ENCODE assay signal across 9 mouse cellular contexts in the genomic region with DNA sequence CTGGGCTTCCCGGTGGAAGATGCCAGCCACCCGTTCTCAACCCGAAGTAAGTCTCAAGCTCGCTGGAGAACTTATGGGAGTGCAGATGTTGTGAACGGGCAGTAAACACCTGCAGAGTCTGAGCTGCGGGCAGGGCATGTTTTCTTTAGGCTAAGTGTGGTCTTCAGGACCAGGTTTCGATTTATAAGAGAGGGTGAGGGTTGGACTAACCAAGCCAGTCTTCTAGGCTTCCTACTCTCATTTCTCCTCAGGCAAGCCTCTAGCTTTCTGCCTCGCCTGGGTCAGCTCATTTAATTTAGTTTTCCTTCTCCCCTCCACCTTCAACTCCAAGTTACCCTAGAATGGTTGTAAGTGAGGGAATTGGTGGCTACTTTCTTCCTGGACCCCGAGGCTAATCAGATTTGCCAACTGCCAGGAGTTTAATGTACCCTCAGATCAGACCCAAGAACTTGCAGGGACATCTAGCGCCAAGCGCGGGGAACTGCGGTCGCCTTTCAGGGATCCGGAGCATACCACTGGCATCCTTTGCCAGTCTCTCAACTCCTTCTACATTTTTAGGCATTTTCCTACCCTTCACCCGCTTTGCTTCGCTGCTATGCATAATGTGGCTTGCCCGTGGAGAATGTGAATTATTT. TPM values are rescaled to one million over a fixed set of nuclear protein-coding genes. Genes with fewer than 3 reads are reported as not detected.
A peak's percentile ranks its signal among the peaks of the same experiment; 100 is the strongest.
DNase-seq lines count a peak whose midpoint lies in the region; ATAC-seq and TF ChIP-seq lines count a peak whose summit lies in the region.
"Had no signal": no experiment of that assay in that cellular context is flagged by ENCODE, and none has a peak within 500 bp of the region (broad histone marks: within the 10 kb centered on the region; RNA-seq: fewer than 3 reads in every experiment).

No protein-coding gene starts in this region.

- no peaks in the 10 kb centered on the region for H3K36me3 ChIP-seq in thymus, adult 2 months (ENCODE audit: control insufficient read depth, insufficient read depth, low read length)
- no peaks in the 10 kb centered on the region for H3K36me3 ChIP-seq in forebrain, embryonic 16.5 days (ENCODE audit: control insufficient read depth, insufficient read depth)
- no peaks in the 10 kb centered on the region for H3K36me3 ChIP-seq in limb, embryonic 14.5 days (ENCODE audit: control insufficient read depth, insufficient read depth, low read length)

- H3K27ac ChIP-seq in thymus, adult 2 months (ENCODE audit: control insufficient read depth, insufficient read depth, low read length), result no peak overlapping the region
- H3K27ac ChIP-seq in forebrain, embryonic 16.5 days (ENCODE audit: low read length), result no peak overlapping the region
- peak overlapping the region; percentile 79 for H3K27ac ChIP-seq in limb, embryonic 14.5 days (replicated peaks; ENCODE audit: low read depth, low read length)

- H3K9ac ChIP-seq in forebrain, embryonic 16.5 days (replicated peaks; ENCODE audit: low read depth, low read length), result no peak overlapping the region
- H3K9ac ChIP-seq in limb, embryonic 14.5 days (ENCODE audit: low read depth, low read length, severe bottlenecking), result peak overlapping the region; percentile 52

- 0 out of 2 replicates have a peak, but pooled peaks have one; percentile 32 for TF ChIP-seq CTCF in thymus, adult 2 months (IDR thresholded peaks at IDR 0.05; ENCODE audit: borderline replicate concordance, control insufficient read depth, extremely low read depth, insufficient read depth, low read length, poor library complexity)

- H3K4me1 ChIP-seq in thymus, adult 2 months (replicated peaks; ENCODE audit: control insufficient read depth, insufficient read depth, low read length), result no peaks in the 10 kb centered on the region
- peaks cover 9% of the 10 kb centered on the region for H3K4me1 ChIP-seq in forebrain, embryonic 16.5 days (replicated peaks; ENCODE audit: control insufficient read depth, insufficient read depth, low read length)
- no peaks in the 10 kb centered on the region; the same call in 1 of the 2 replicates for H3K4me1 ChIP-seq in limb, embryonic 14.5 days (ENCODE audit: control insufficient read depth, insufficient read depth, low read length)

- peak; percentile 85 for ATAC-seq in frontal cortex, adult (ENCODE audit: low TSS enrichment)
- peak; percentile 50; the same call in 1 of the 2 replicates for ATAC-seq in forebrain, embryonic 16.5 days
- ATAC-seq in limb, embryonic 14.5 days (ENCODE audit: low FRiP score, low read depth), result no peak

- WGBS in thymus, adult 2 months, result 7% methylated on average over 18 of the region's 18 CpGs
- 4% methylated on average over 18 of the region's 18 CpGs for WGBS in forebrain, embryonic 16.5 days
- 3% methylated on average over 18 of the region's 18 CpGs for WGBS in limb, embryonic 14.5 days

- H3K27me3 ChIP-seq in thymus, adult 2 months (ENCODE audit: control insufficient read depth, insufficient read depth, low read length), result peaks cover 39% of the 10 kb centered on the region
- H3K27me3 ChIP-seq in forebrain, embryonic 16.5 days (replicated peaks; ENCODE audit: control insufficient read depth, insufficient read depth, low read length), result peaks cover 77% of the 10 kb centered on the region
- H3K27me3 ChIP-seq in limb, embryonic 14.5 days (ENCODE audit: control insufficient read depth, insufficient read depth, low read length), result peaks cover 35% of the 10 kb centered on the region

- no peak overlapping the region for H3K4me3 ChIP-seq in thymus, adult 2 months (ENCODE audit: control insufficient read depth, insufficient read depth, low read length)
- H3K4me3 ChIP-seq in forebrain, embryonic 16.5 days (replicated peaks; ENCODE audit: low read length), result no peak overlapping the region
- H3K4me3 ChIP-seq in limb, embryonic 14.5 days (replicated peaks; ENCODE audit: low read length), result peak overlapping the region; percentile 23

- H3K4me2 ChIP-seq in forebrain, embryonic 16.5 days (ENCODE audit: low read length), result no peak overlapping the region
- peak overlapping the region; percentile 96 for H3K4me2 ChIP-seq in limb, embryonic 14.5 days (replicated peaks; ENCODE audit: low read depth, low read length, severe bottlenecking)

- no peaks in the 10 kb centered on the region for H3K9me3 ChIP-seq in forebrain, embryonic 16.5 days (ENCODE audit: control insufficient read depth, low read length)
- no peaks in the 10 kb centered on the region for H3K9me3 ChIP-seq in limb, embryonic 14.5 days (ENCODE audit: control insufficient read depth, low read length)

- no peak for TF ChIP-seq POLR2A in thymus, adult 2 months (IDR thresholded peaks at IDR 0.05; ENCODE audit: control insufficient read depth, extremely low read depth, insufficient read depth, low read length, poor library complexity)
- TF ChIP-seq POLR2A in limb, embryonic 14.5 days (IDR thresholded peaks at IDR 0.05; ENCODE audit: borderline replicate concordance, extremely low read depth, insufficient read depth, insufficient read length), result no peak

- DNase-seq in frontal cortex, postnatal 25 days (ENCODE audit: low spot score in 2 of 2), result no peak
- DNase-seq in thymus, adult 2 months, result no peak
- DNase-seq in thymus, postnatal 0 days (ENCODE audit: low spot score), result no peak
- peak; percentile 68 for DNase-seq in limb, embryonic 14.5 days (ENCODE audit: low spot score)
- DNase-seq in right cerebral cortex, adult 18-20 months, result peak; percentile 63
- no peak for DNase-seq in gastrocnemius, adult 18-20 months (ENCODE audit: low spot score)

RNA-seq across cellular contexts. Expression of gene Evx2, which starts 4.1 kb away (rescaled TPM):
- polyA plus RNA-seq in thymus, adult 2 months (2012; rRNA removed), result not detected in 2 replicates
- not detected in 2 replicates for polyA plus RNA-seq in thymus, postnatal 0 days (2015; fragmentation: Nextera tagmentation; extraction: Ambion mirVana)
- 0.07 TPM in 1 of 2 replicates, not detected in the other for polyA plus RNA-seq in forebrain, embryonic 16.5 days (2015; fragmentation: Nextera tagmentation; extraction: Ambion mirVana)
- polyA plus RNA-seq in limb, embryonic 14.5 days (2012; rRNA removed), result 8.9 and 15.2 TPM in 2 replicates
- polyA plus RNA-seq in limb, embryonic 14.5 days (2014; fragmentation: Nextera tagmentation; extraction: Ambion mirVana), result 2.3 and 3.4 TPM in 2 replicates
- total RNA-seq in gastrocnemius, adult 18-20 months (2021), result not detected
- polyA plus RNA-seq: gonadal fat pad, adult 2 months had no signal

RNA-seq across cellular contexts. Expression of gene Hoxd13, which starts 4.7 kb away (rescaled TPM):
- polyA plus RNA-seq in thymus, adult 2 months (2012; rRNA removed), result 0.04 TPM in 1 of 2 replicates, not detected in the other
- not detected in 2 replicates for polyA plus RNA-seq in thymus, postnatal 0 days (2015; fragmentation: Nextera tagmentation; extraction: Ambion mirVana)
- polyA plus RNA-seq in forebrain, embryonic 16.5 days (2015; fragmentation: Nextera tagmentation; extraction: Ambion mirVana), result 0.10 TPM in 1 of 2 replicates, not detected in the other
- polyA plus RNA-seq in limb, embryonic 14.5 days (2012; rRNA removed), result 109 and 150 TPM in 2 replicates
- polyA plus RNA-seq in limb, embryonic 14.5 days (2014; fragmentation: Nextera tagmentation; extraction: Ambion mirVana), result 54.6 and 70.5 TPM in 2 replicates
- not detected for total RNA-seq in gastrocnemius, adult 18-20 months (2021)

RNA-seq across cellular contexts. Expression of gene Hoxd12, which starts 11.4 kb away (rescaled TPM):
- not detected in 2 replicates for polyA plus RNA-seq in thymus, adult 2 months (2012; rRNA removed)
- not detected in 2 replicates for polyA plus RNA-seq in thymus, postnatal 0 days (2015; fragmentation: Nextera tagmentation; extraction: Ambion mirVana)
- polyA plus RNA-seq in forebrain, embryonic 16.5 days (2015; fragmentation: Nextera tagmentation; extraction: Ambion mirVana), result not detected in 2 replicates
- 43.3 and 58.3 TPM in 2 replicates for polyA plus RNA-seq in limb, embryonic 14.5 days (2012; rRNA removed)
- polyA plus RNA-seq in limb, embryonic 14.5 days (2014; fragmentation: Nextera tagmentation; extraction: Ambion mirVana), result 38.4 and 53.0 TPM in 2 replicates
- not detected for total RNA-seq in gastrocnemius, adult 18-20 months (2021)

RNA-seq across cellular contexts. Expression of gene Hoxd11, which starts 15.9 kb away (rescaled TPM):
- polyA plus RNA-seq in thymus, adult 2 months (2012; rRNA removed), result not detected in 2 replicates
- not detected in 2 replicates for polyA plus RNA-seq in thymus, postnatal 0 days (2015; fragmentation: Nextera tagmentation; extraction: Ambion mirVana)
- not detected in 2 replicates for polyA plus RNA-seq in forebrain, embryonic 16.5 days (2015; fragmentation: Nextera tagmentation; extraction: Ambion mirVana)
- polyA plus RNA-seq in limb, embryonic 14.5 days (2012; rRNA removed), result 40.0 and 60.8 TPM in 2 replicates
- polyA plus RNA-seq in limb, embryonic 14.5 days (2014; fragmentation: Nextera tagmentation; extraction: Ambion mirVana), result 21.4 and 30.0 TPM in 2 replicates
- not detected for total RNA-seq in gastrocnemius, adult 18-20 months (2021)

RNA-seq across cellular contexts. Expression of gene Hoxd10, which starts 28.3 kb away (rescaled TPM):
- polyA plus RNA-seq in thymus, adult 2 months (2012; rRNA removed), result not detected in 2 replicates
- 0.14 TPM in 1 of 2 replicates, not detected in the other for polyA plus RNA-seq in thymus, postnatal 0 days (2015; fragmentation: Nextera tagmentation; extraction: Ambion mirVana)
- not detected in 2 replicates for polyA plus RNA-seq in forebrain, embryonic 16.5 days (2015; fragmentation: Nextera tagmentation; extraction: Ambion mirVana)
- 37.9 and 39.4 TPM in 2 replicates for polyA plus RNA-seq in limb, embryonic 14.5 days (2012; rRNA removed)
- 18.3 and 26.1 TPM in 2 replicates for polyA plus RNA-seq in limb, embryonic 14.5 days (2014; fragmentation: Nextera tagmentation; extraction: Ambion mirVana)
- total RNA-seq in gastrocnemius, adult 18-20 months (2021), result 1 to 10 TPM; 5.0 to 6.1 TPM

Comparison
In these comparisons a context has a peak if more than half of its experiments do, and no peak if none do; other contexts are left out.
1. DNase-seq: peak in limb, embryonic 14.5 days (single experiment) and right cerebral cortex, adult 18-20 months (single experiment); none in frontal cortex, postnatal 25 days (0 of 2), thymus, adult 2 months (single experiment), thymus, postnatal 0 days (single experiment) and gastrocnemius, adult 18-20 months (single experiment).
2. RNA of gene Hoxd13, which starts 4.7 kb away (polyA plus RNA-seq): 54.6 to 150 TPM in limb, embryonic 14.5 days; 0.04 TPM in thymus, adult 2 months, not detected in thymus, postnatal 0 days and 0.10 TPM in forebrain, embryonic 16.5 days; every median in the first group is over 10 times any median in the second.
3. RNA of gene Hoxd12, which starts 11.4 kb away (polyA plus RNA-seq): 38.4 to 58.3 TPM in limb, embryonic 14.5 days; not detected in thymus, postnatal 0 days, not detected in thymus, adult 2 months and not detected in forebrain, embryonic 16.5 days; every median in the first group is over 10 times any median in the second.